Mouse (Mus musculus) heart, adult 2 months (tissue): ENCODE measurements at regions not wholly inside any gene's neighbourhood (a gene's known extent, or its start where the extent isn't known, plus 50 kb on each side); places are given as distances from the start of the nearest gene placed in this dataset.

Experiments used
- CTCF ChIP-seq: fragments of 200-600 bp; IDR thresholded peaks from 2 replicates; pipeline ENCODE4 v1.8.1; 2022; ENCODE audit warnings: antibody characterized with exemption, mild to moderate bottlenecking, moderate library complexity
- EP300 ChIP-seq: fragments of 200-500 bp; IDR thresholded peaks from 2 replicates; pipeline ENCODE4 v1.6.1; 2011; ENCODE audit warnings: low read depth, low read length, control low read depth; ENCODE audit not compliant: insufficient read depth
- POLR2A ChIP-seq: fragments of 200-500 bp; IDR thresholded peaks from 2 replicates; pipeline ENCODE4 v1.6.1; 2011; ENCODE audit warnings: mild to moderate bottlenecking, low read depth, low read length, control low read depth; ENCODE audit not compliant: insufficient read depth

DNA sequence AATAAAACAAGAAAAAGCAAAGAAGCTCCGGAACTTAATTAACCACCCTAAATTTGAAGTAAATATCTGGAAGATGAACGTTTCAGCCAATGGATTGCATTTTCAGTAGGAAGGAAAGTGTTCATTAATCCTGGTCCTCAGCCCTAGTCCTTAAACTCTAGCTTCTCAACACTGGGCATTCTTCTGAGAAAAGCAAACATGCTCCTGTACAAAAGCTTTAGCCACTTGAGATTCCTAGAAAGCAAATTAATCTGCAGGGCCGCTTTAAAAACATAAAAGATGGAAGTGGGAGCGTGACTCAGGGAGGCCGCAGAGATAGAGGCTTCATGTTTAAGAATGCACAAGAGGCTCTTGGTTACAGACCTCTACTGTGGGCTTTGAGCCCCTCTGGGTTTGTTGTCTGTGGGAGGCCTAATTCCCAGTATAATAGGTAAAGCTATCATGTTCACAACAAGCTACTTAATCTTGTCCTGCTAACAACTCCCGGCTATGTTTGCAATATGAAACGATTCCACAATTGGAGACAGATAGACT lies 1342.3 kb upstream of the Flrt2 start:
- TF ChIP-seq POLR2A (no peak), CTCF (no peak), EP300 (no peak)
